Mouse (Mus musculus) small intestine, adult 2 months (tissue): ENCODE data around the gene Ap1g2.

Experiments used
- CTCF ChIP-seq: fragments of 200-500 bp; IDR thresholded peaks from 2 replicates; pipeline ENCODE4 v1.5.1; 2012; ENCODE audit warnings: low read depth, mild to moderate bottlenecking, control low read depth, inconsistent platforms, low read length, moderate library complexity, mixed read lengths; ENCODE audit not compliant: insufficient replicate concordance, insufficient read length; ENCODE audit errors: extremely low read depth
- POLR2A ChIP-seq: fragments of 200-500 bp; IDR thresholded peaks from 2 replicates; pipeline ENCODE4 v1.6.1; 2012; ENCODE audit warnings: low read depth, mild to moderate bottlenecking, control low read depth, inconsistent platforms, low read length, moderate library complexity

DNA sequence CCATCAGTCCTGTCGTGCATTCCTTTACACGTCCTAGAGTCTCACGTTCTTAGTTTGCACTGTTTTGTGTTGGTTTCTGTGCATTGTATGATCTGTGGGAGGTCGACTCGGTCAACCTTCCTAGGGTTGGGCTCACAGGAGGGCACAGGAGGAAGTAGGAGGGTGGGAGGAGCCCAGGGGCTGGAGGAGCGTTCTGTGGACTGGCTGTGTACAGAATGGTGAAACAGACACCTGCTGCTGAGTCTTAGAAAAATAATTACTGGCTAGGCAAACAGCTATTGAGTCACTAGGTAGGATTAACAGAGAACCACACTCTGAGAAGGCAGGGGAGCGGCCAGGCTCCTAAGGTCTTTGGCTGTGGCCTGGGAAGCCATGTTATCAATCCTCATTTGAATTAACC is 32.9 kb upstream of the Ap1g2 start:
- no peak for TF ChIP-seq CTCF
- TF ChIP-seq POLR2A: no peak
